Mouse (Mus musculus) urinary bladder, adult 18-20 months (tissue): ENCODE measurements at regions not wholly inside any gene's neighbourhood (a gene's known extent, or its start where the extent isn't known, plus 50 kb on each side); places are given as distances from the start of the nearest gene placed in this dataset.

ENCODE experiments used
- DNase-seq, 2 experiments: peaks; one replicate each; pipeline ENCODE4 v3.0.0; 2022; ENCODE audit warnings: low spot score in 2 of 2, mixed read lengths in 2 of 2

DNA sequence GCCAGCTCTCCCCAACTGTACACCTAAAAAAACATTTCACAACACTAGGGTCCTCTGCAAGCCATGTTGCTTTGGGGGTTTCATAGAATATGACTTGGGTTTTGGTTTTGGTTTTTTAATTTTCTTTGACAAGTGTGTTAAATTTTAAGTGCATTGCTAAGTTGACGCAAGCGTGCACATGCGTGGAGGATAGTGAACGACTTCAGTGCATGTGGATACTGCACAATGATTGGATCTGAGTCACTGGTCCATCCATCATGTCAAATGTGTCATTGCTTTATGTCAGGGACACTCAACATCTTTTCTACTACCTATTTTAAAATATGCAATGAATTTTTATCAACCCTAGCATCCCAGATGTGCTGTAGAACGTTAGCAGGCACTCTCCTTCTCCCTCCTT lies 134.5 kb upstream of the Pum3 start:
- DNase-seq = no peak

DNA sequence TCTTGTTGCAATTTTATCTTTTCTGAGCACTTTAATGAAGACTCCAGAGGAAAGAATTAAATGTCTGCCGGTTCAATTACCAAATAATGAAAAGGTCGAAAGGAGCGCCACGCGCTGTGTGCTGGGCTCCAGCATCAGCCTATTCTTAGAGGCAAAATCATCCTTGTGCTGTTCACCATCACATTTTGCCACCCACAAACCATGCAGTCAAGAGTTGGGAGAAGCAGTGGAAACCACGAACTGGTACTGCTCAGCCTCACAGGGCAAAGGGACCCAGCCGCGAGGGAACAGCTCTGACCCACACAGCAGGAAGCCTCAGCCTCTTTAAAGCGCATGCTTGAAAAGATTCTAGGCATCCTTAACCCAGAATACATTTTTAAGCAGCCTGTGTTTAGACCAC lies 134.0 kb upstream of the Pum3 start:
- no peak for DNase-seq

DNA sequence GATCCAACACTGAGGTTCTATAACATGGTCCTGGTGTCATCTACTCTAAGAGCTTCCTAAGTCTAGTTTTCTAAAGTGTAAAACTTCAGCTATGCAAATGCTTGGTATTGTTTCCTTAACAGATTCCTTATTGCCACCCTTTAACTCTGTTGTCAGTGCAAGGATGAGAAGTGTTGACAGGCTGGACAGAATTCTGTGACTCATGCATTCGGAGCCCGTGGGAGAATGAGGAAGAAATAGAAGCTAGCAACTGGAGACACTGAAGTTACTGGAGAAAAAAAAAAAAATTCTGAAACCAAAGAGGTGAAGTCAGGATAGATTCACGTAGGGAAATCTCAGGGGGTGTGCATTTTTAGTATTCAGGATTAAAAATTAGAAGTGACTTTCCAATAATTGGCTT lies 128.6 kb upstream of the Pum3 start:
- no peak for DNase-seq

GRCm38 (mm10) chr19:27556697-27557096 lies 127.1 kb upstream of the Pum3 start:
- no peak for DNase-seq

- DNase-seq = no peak
These were observed 125.2 kb upstream of the Pum3 start for GRCm38 (mm10) chr19:27554841-27555240.

- DNase-seq = no peak
These were observed 123.6 kb upstream of the Pum3 start for GRCm38 (mm10) chr19:27553266-27553665.

DNA sequence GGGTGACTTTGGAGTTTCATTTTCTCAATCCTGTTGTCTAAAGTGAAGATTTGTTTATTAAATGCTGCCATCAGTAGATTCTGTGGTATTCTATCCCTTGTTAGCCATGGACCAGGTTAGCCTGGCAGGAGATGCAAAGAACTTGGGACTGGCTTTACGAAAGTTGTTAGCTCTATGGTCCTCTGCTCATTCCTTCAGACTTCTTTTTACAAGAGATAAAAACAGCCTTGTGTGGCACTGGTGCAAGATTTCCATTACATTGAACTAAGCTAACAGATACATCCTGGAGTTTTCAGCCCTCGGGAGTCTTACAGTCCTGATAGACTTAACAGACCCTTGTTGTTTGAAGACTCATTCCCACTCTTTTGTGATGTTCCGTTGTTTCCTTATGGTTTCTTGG lies 108.1 kb upstream of the Pum3 start:
- no peak for DNase-seq

GRCm38 (mm10) chr19:27537066-27537465 lies 107.4 kb upstream of the Pum3 start:
- no peak for DNase-seq

DNA sequence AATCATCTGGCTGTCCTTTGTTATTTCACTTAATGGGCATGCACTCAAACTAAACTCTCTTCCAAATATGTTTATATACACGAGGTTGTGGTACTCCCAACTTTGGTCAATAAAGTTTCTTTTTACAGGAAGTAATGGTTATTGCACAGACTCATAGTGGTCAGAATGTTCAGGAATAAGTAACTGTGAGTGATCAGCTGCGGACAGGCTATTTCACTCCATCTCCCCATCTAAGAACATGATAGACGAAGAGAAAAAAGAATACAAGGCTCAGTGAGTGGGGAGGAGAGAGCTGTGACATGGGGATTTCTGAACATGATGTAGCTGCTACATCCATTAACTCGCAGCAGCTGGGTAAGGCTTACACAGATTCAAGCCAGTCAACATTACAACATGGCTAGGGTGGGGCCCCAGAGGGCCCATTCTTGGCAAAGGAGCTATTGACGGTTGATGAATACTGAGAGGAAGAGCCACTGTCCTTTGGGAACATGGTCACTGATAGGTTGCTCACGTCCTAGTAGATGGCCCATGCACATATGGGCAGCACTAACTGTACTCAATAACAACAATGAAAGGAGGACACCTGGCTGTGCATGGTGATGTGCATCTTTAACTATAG lies 98.4 kb upstream of the Pum3 start:
- DNase-seq = no peak

- no peak for DNase-seq
These were observed 89.9 kb upstream of the Pum3 start for GRCm38 (mm10) chr19:27519326-27520061.

DNA sequence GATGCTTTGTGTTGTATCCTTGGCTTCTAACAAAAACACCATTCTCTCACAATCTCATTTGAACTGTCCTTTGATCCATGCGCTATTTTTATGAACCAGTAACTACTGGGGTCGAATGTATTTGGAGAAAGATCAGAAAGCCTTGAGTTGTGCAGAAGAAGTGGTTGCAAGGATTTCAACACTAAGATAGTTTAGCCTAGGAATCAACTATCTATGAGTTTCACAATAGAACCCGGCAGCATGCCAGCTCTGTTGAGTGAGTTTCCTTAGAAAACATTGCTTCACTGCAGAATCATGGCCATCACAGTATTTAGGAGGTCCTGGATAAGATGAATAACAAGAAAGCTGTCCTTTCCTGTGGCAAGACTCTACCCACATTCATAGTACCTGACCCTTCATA lies 84.6 kb upstream of the Pum3 start:
- peak in 1 of 2 experiments; percentile 19 for DNase-seq

DNA sequence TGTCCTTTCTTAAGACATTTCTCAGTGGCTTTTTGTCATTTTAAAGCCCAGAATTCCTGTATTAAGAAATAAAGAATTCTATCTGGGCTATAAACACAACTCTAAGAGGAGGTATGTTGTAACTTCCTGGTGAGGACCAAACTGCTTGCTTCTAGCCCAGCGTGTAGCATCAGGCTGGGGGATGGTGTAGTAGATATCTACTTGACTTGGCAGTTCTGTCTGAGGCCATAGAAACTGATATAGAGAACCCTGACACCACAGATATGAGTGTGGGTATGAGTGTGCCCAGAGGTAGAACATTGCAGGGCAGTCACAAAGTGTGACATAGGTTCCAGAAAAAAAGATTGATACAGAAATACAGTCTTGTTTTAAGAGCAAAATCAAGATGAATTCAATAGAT lies 83.9 kb upstream of the Pum3 start:
- no peak for DNase-seq

GRCm38 (mm10) chr19:27511340-27511739 lies 81.7 kb upstream of the Pum3 start:
- DNase-seq = no peak

DNA sequence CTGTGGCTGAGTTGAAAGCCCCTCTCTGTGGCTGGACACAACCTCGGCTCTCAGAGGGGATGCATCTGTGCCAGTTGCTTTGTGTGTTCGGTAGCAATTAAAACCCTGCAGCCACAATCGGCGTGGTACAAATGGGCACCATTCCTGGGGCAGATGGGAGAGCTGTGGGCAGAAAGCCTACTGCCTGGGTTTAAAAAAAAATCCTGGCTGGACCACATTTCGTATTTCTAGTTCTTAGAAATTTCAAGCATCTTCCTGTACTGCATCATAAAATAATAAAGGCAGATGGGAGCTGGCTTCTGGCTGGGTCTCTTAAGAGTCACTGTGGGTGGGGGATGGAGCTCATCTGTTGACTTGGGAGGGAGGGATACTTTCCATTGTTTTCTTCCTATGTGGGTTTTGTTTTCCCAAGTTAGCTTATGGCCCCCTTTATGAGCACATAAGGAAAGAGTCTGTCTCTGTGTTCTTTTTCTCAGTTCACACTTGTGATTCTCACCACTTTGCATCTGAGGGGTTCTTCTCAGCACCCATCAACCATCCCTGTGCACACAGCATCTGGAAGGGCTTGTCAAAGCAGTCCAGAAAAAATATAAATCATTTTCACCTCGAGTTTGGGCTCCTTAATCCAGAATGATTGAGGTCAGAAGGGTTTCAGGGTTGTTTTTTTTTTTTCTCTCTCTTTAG lies 80.5 kb upstream of the Pum3 start:
- no peak for DNase-seq

DNA sequence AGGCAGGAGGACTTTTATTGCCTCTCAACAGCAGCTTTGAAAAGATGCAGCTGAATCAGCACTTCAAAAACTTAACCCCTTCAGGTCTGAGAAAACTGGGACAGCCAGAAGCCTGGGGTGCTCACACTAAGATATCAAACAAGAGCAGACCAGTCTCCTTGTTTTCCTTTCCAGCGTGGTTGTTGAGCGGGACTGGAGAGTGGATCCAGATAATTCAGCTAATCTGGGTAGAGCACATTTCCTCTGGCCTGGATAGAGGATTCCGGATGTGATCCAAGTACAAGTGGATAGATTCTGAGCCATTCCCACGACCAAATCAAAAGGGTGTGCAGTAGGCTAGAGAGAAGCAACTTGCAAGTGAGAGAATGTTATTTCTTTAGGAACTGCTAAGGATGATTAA lies 68.7 kb upstream of the Pum3 start:
- no peak for DNase-seq

GRCm38 (mm10) chr19:27492468-27492867 lies 62.8 kb upstream of the Pum3 start:
- DNase-seq = no peak

DNA sequence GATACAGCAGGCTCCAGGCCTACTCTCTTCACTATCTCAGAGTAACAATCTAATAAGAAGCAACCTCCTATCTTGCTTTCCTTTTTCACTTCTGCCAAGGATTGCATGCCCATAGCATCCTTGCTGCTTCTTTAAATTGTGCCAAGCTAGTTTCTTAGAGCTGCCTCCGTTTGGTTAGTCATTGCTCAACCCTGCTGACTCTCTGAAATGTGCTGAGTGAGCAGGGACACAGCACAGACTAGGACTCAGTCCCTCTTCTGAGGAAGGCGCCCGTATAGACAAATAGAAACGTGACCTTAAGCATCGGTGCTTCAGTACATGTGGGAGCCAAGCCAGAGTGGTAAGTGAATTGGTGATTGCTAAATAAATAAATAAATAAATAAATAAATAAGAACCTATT lies 62.2 kb upstream of the Pum3 start:
- no peak for DNase-seq

- DNase-seq = no peak
These were observed 59.4 kb upstream of the Pum3 start for GRCm38 (mm10) chr19:27489053-27489452.
